Mouse (Mus musculus): ENCODE measurements at regions not wholly inside any gene's neighbourhood (a gene's known extent, or its start where the extent isn't known, plus 50 kb on each side); places are given as distances from the start of the nearest gene placed in this dataset.
A peak's percentile ranks its signal among the peaks of the same experiment; 100 is the strongest.

GRCm38 (mm10) chr15:51092936-51093335, 2791.8 kb upstream of the Gm7489 start:
- no peaks in the 10 kb centered on the region for H3K4me1 ChIP-seq (ENCODE audit: control insufficient read depth, insufficient read depth, low read length)
- no peaks in the 10 kb centered on the region for H3K27me3 ChIP-seq (ENCODE audit: control insufficient read depth, insufficient read depth, low read length)
- TF ChIP-seq POLR2A (IDR thresholded peaks at IDR 0.05; ENCODE audit: control insufficient read depth, low read depth, low read length): no peak
- no peak for TF ChIP-seq CTCF (IDR thresholded peaks at IDR 0.05; ENCODE audit: control insufficient read depth, insufficient read depth, insufficient replicate concordance, low read depth, low read length)
- no peak overlapping the region for H3K4me3 ChIP-seq (ENCODE audit: control insufficient read depth, low read depth, low read length)
- no peak overlapping the region for H3K27ac ChIP-seq (ENCODE audit: control insufficient read depth, insufficient read depth, low read depth, low read length)
- H3K36me3 ChIP-seq (ENCODE audit: control insufficient read depth, insufficient read depth, low read length): no peaks in the 10 kb centered on the region

DNA sequence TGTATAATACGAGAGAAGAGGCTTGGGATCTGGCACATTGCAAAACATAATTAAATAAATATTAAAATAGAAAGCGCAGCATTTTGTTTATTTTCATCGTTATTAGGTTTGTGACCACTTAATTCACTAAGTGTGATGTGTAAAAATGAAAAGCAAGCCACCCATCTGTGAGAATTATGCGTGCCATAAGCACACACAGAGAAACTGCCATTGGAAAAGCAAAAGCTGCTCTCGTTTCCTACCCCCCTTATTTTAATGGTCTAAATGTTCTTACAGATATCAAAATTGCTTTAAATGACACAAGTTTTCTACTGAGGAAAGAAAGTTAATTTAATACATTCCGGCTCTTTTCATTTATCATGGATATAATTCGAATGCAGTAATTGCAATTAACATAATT, 2780.8 kb upstream of the Gm7489 start:
- Histone ChIP-seq H3K4me3 (ENCODE audit: control insufficient read depth, low read depth, low read length) (no peak overlapping the region), H3K36me3 (ENCODE audit: control insufficient read depth, insufficient read depth, low read length) (no peaks in the 10 kb centered on the region), H3K27me3 (ENCODE audit: control insufficient read depth, insufficient read depth, low read length) (no peaks in the 10 kb centered on the region), H3K27ac (ENCODE audit: control insufficient read depth, insufficient read depth, low read depth, low read length) (no peak overlapping the region), H3K4me1 (ENCODE audit: control insufficient read depth, insufficient read depth, low read length) (peaks cover 2% of the 10 kb centered on the region; the same call in 1 of the 2 replicates)
- TF ChIP-seq POLR2A (IDR thresholded peaks at IDR 0.05; ENCODE audit: control insufficient read depth, low read depth, low read length) (no peak), CTCF (IDR thresholded peaks at IDR 0.05; ENCODE audit: control insufficient read depth, insufficient read depth, insufficient replicate concordance, low read depth, low read length) (no peak)

DNA sequence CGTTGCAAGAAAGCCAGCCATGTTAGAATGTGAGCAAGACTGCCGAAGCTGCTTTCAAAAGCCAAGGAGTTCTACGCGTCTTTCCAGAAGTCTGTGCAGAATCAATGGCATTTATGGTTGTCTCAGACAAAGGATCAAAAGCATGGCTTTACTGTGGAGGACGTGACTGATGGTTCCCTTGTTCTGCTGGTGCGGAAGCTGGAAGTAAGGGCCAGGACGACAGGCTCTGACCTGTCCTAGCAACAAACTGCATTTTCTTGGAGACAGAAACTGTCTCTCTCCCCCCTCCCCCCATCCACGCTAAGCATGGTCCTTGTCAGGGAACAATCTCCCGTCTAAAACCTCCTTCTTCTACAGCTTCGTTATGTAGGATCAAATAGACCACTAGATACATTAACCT, 2780.3 kb upstream of the Gm7489 start:
- Histone ChIP-seq H3K4me3 (ENCODE audit: control insufficient read depth, low read depth, low read length) (peak overlapping the region; percentile 3), H3K27ac (ENCODE audit: control insufficient read depth, insufficient read depth, low read depth, low read length) (no peak overlapping the region), H3K27me3 (ENCODE audit: control insufficient read depth, insufficient read depth, low read length) (no peaks in the 10 kb centered on the region), H3K36me3 (ENCODE audit: control insufficient read depth, insufficient read depth, low read length) (no peaks in the 10 kb centered on the region), H3K4me1 (ENCODE audit: control insufficient read depth, insufficient read depth, low read length) (peaks cover 2% of the 10 kb centered on the region; the same call in 1 of the 2 replicates)
- TF ChIP-seq CTCF (IDR thresholded peaks at IDR 0.05; ENCODE audit: control insufficient read depth, insufficient read depth, insufficient replicate concordance, low read depth, low read length) (no peak), POLR2A (IDR thresholded peaks at IDR 0.05; ENCODE audit: control insufficient read depth, low read depth, low read length) (no peak)

- peaks cover 2% of the 10 kb centered on the region; the same call in 1 of the 2 replicates for H3K4me1 ChIP-seq (ENCODE audit: control insufficient read depth, insufficient read depth, low read length)
- no peak overlapping the region for H3K27ac ChIP-seq (ENCODE audit: control insufficient read depth, insufficient read depth, low read depth, low read length)
- no peak overlapping the region for H3K4me3 ChIP-seq (ENCODE audit: control insufficient read depth, low read depth, low read length)
- no peaks in the 10 kb centered on the region for H3K36me3 ChIP-seq (ENCODE audit: control insufficient read depth, insufficient read depth, low read length)
- TF ChIP-seq CTCF (IDR thresholded peaks at IDR 0.05; ENCODE audit: control insufficient read depth, insufficient read depth, insufficient replicate concordance, low read depth, low read length): no peak
- no peak for TF ChIP-seq POLR2A (IDR thresholded peaks at IDR 0.05; ENCODE audit: control insufficient read depth, low read depth, low read length)
- H3K27me3 ChIP-seq (ENCODE audit: control insufficient read depth, insufficient read depth, low read length): no peaks in the 10 kb centered on the region
These were observed 2779.9 kb upstream of the Gm7489 start for GRCm38 (mm10) chr15:51104796-51105195.

- TF ChIP-seq CTCF (IDR thresholded peaks at IDR 0.05; ENCODE audit: control insufficient read depth, insufficient read depth, insufficient replicate concordance, low read depth, low read length) (no peak), POLR2A (IDR thresholded peaks at IDR 0.05; ENCODE audit: control insufficient read depth, low read depth, low read length) (no peak)
- Histone ChIP-seq H3K27ac (ENCODE audit: control insufficient read depth, insufficient read depth, low read depth, low read length) (no peak overlapping the region), H3K36me3 (ENCODE audit: control insufficient read depth, insufficient read depth, low read length) (no peaks in the 10 kb centered on the region), H3K4me1 (ENCODE audit: control insufficient read depth, insufficient read depth, low read length) (peaks cover 2% of the 10 kb centered on the region; the same call in 1 of the 2 replicates), H3K4me3 (ENCODE audit: control insufficient read depth, low read depth, low read length) (no peak overlapping the region; the same call in 1 of the 2 replicates), H3K27me3 (ENCODE audit: control insufficient read depth, insufficient read depth, low read length) (no peaks in the 10 kb centered on the region)
These were observed 2779.2 kb upstream of the Gm7489 start for GRCm38 (mm10) chr15:51105359-51106008.

DNA sequence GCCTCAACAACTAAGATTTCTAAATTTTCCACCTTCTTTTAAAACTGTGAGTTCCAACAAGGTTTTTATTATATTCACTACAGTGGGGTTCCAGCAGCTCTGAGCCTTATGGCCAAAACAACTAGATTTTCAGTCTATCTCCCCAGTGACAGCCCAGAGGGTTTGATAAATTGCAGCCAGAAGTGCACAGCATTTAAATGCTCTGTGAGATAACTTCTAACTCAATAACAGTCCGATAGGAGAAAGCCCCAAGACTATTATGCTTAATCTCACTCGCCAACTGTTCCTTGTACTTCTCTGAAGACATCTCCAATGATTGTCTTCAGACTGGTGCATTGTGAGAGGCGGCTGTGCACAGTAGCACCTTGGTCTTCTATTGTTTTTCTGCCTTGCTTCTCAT, 2774.5 kb upstream of the Gm7489 start:
- no peak for TF ChIP-seq POLR2A (IDR thresholded peaks at IDR 0.05; ENCODE audit: control insufficient read depth, low read depth, low read length)
- TF ChIP-seq CTCF (IDR thresholded peaks at IDR 0.05; ENCODE audit: control insufficient read depth, insufficient read depth, insufficient replicate concordance, low read depth, low read length): no peak
- no peaks in the 10 kb centered on the region for H3K27me3 ChIP-seq (ENCODE audit: control insufficient read depth, insufficient read depth, low read length)

DNA sequence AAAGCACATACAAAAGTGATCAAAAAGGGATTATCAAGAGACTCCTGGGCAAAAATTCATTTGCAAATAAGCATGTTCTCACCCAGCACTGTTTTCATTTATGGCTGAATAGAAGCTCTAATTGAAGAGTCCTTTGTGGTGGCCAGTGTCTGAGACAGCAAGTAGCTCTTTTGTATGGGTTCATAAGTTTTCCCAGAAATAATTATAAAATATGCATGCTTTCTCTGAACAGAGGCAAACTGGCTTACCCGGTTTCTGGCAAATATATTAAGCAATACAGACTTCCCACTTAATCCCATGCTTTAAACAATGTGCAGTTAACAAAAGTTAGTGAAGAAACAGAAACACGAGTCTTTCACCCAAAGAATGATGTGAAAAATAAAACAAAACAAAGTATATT, 2758.8 kb upstream of the Gm7489 start:
- no peak overlapping the region for H3K4me3 ChIP-seq (ENCODE audit: control insufficient read depth, low read depth, low read length)
- no peaks in the 10 kb centered on the region for H3K36me3 ChIP-seq (ENCODE audit: control insufficient read depth, insufficient read depth, low read length)
- H3K4me1 ChIP-seq (ENCODE audit: control insufficient read depth, insufficient read depth, low read length): no peaks in the 10 kb centered on the region
- no peak overlapping the region for H3K27ac ChIP-seq (ENCODE audit: control insufficient read depth, insufficient read depth, low read depth, low read length)
- no peak for TF ChIP-seq POLR2A (IDR thresholded peaks at IDR 0.05; ENCODE audit: control insufficient read depth, low read depth, low read length)
- no peak for TF ChIP-seq CTCF (IDR thresholded peaks at IDR 0.05; ENCODE audit: control insufficient read depth, insufficient read depth, insufficient replicate concordance, low read depth, low read length)
- no peaks in the 10 kb centered on the region for H3K27me3 ChIP-seq (ENCODE audit: control insufficient read depth, insufficient read depth, low read length)

More for the DNA sequence above, 2774.5 kb upstream of the Gm7489 start:
- Histone ChIP-seq H3K36me3 (ENCODE audit: control insufficient read depth, insufficient read depth, low read length) (no peaks in the 10 kb centered on the region), H3K4me1 (ENCODE audit: control insufficient read depth, insufficient read depth, low read length) (no peaks in the 10 kb centered on the region), H3K27ac (ENCODE audit: control insufficient read depth, insufficient read depth, low read depth, low read length) (no peak overlapping the region), H3K4me3 (ENCODE audit: control insufficient read depth, low read depth, low read length) (no peak overlapping the region)

Measured in testis, adult 2 months (tissue).